Mouse (Mus musculus): ENCODE measurements around the gene Fkbp5. TPM values are rescaled to one million over a fixed set of nuclear protein-coding genes. Genes with fewer than 3 reads are reported as not detected.
"Not testable (repeated sequence)": the region's sequence is repeated elsewhere in the genome, so short reads cannot be mapped to it uniquely, and the experiment has no call there.

The Fkbp5 gene
- polyA plus RNA-seq, 1 experiment from 2014 or later = 12.2 TPM

DNA sequence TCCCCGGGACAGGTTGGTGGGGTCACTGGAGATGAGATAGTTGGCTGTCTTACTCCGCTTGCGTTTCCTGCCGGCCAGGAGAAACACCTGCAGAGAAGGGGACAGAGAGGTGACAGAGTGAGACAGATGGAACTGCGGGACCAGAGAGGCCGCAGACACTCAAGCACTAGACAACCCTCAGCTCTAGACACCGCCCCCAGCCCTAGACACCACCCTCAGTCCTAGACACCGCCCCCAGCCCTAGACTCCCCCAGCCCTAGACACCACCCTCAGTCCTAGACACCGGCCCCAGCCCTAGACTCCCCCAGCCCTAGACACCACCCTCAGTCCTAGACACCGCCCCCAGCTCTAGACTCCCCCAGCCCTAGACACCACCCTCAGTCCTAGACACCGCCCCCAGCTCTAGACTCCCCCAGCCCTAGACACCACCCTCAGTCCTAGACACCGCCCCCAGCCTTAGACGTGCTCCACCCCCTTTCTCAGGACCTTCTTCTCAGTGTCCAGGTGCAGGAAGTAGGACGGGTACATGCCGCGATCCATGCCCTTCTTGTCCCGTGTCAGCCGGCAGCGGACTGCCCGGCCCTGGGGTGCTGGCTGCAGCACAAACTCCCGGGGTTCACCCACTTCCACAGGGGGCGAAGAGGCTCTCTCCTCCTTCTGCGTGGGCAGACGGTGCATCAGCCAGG lies 158.6 kb downstream of the Fkbp5 start:
- not testable (repeated sequence) for H3K9me3 ChIP-seq (ENCODE audit: control insufficient read depth, low read length); H3K4me1 ChIP-seq (ENCODE audit: control insufficient read depth, insufficient read depth, low read length); H3K4me3 ChIP-seq (ENCODE audit: low read depth, low read length); DNase-seq (ENCODE audit: low spot score); H3K4me2 ChIP-seq (ENCODE audit: low read depth, severe bottlenecking); H3K36me3 ChIP-seq (ENCODE audit: control insufficient read depth, insufficient read depth, low read length); H3K27ac ChIP-seq (replicated peaks; ENCODE audit: low read depth, low read length); H3K9ac ChIP-seq (ENCODE audit: low read length); ATAC-seq (ENCODE audit: insufficient number of reproducible peaks, low FRiP score, low TSS enrichment, low read depth)
- H3K27me3 ChIP-seq (ENCODE audit: control insufficient read depth, insufficient read depth, low read length) = peaks cover 20% of the 10 kb centered on the region
- WGBS = 12% methylated on average over 24 of the region's 24 CpGs

DNA sequence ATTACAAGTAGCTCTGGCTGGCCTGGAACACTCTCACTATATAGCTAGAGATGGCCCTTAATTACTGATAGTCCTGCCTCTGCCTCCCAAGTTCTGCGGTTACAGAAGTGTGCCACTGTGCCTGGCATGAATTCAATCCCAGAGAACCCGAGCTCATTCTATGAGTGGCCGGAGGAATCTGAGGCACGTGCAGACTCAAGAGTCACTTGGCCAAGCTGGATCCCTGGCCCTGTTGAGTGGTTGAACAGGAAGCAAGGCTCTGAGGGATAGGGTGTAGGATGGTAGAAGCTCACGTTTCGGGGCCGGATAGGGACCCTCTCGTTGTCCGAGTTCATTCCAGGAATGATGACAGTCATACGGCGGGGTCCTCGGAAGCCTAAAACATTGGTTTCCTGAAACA lies 161.5 kb downstream of the Fkbp5 start:
- no peak for ATAC-seq (ENCODE audit: insufficient number of reproducible peaks, low FRiP score, low TSS enrichment, low read depth)
- 86% methylated on average over 12 of the region's 12 CpGs for WGBS
- H3K27ac ChIP-seq (replicated peaks; ENCODE audit: low read depth, low read length) = no peak overlapping the region
- peaks cover 12% of the 10 kb centered on the region for H3K27me3 ChIP-seq (ENCODE audit: control insufficient read depth, insufficient read depth, low read length)
- H3K4me3 ChIP-seq (ENCODE audit: low read depth, low read length) = no peak overlapping the region
- H3K4me1 ChIP-seq (ENCODE audit: control insufficient read depth, insufficient read depth, low read length) = peaks cover 11% of the 10 kb centered on the region
- H3K9ac ChIP-seq (ENCODE audit: low read length) = no peak overlapping the region
- no peak for DNase-seq (ENCODE audit: low spot score)
- no peaks in the 10 kb centered on the region; the same call in 1 of the 2 replicates for H3K36me3 ChIP-seq (ENCODE audit: control insufficient read depth, insufficient read depth, low read length)
- H3K9me3 ChIP-seq (ENCODE audit: control insufficient read depth, low read length) = no peaks in the 10 kb centered on the region
- H3K4me2 ChIP-seq (ENCODE audit: low read depth, severe bottlenecking) = no peak overlapping the region

GRCm38 (mm10) chr17:28352018-28352417 lies 165.3 kb downstream of the Fkbp5 start:
- H3K36me3 ChIP-seq (ENCODE audit: control insufficient read depth, insufficient read depth, low read length) = no peaks in the 10 kb centered on the region
- ATAC-seq (ENCODE audit: insufficient number of reproducible peaks, low FRiP score, low TSS enrichment, low read depth) (no peak), DNase-seq (ENCODE audit: low spot score) (no peak)
- H3K4me3 ChIP-seq (ENCODE audit: low read depth, low read length) = peak overlapping the region; percentile 91; the same call in 1 of the 2 replicates
- H3K9ac ChIP-seq (ENCODE audit: low read length) = no peak overlapping the region
- H3K4me2 ChIP-seq (ENCODE audit: low read depth, severe bottlenecking) = peak overlapping the region; percentile 87
- H3K27me3 ChIP-seq (ENCODE audit: control insufficient read depth, insufficient read depth, low read length) = no peaks in the 10 kb centered on the region
- H3K4me1 ChIP-seq (ENCODE audit: control insufficient read depth, insufficient read depth, low read length) = peaks cover 34% of the 10 kb centered on the region
- H3K27ac ChIP-seq (replicated peaks; ENCODE audit: low read depth, low read length) = peak overlapping the region; percentile 96
- H3K9me3 ChIP-seq (ENCODE audit: control insufficient read depth, low read length) = no peaks in the 10 kb centered on the region
- WGBS = 9% methylated on average over 11 of the region's 11 CpGs

- H3K27ac ChIP-seq (replicated peaks; ENCODE audit: low read depth, low read length) = peak overlapping the region; percentile 96
- H3K9ac ChIP-seq (ENCODE audit: low read length) = peak overlapping the region; percentile 74
- no peaks in the 10 kb centered on the region for H3K36me3 ChIP-seq (ENCODE audit: control insufficient read depth, insufficient read depth, low read length)
- H3K4me2 ChIP-seq (ENCODE audit: low read depth, severe bottlenecking) = peak overlapping the region; percentile 87
- no peaks in the 10 kb centered on the region for H3K27me3 ChIP-seq (ENCODE audit: control insufficient read depth, insufficient read depth, low read length)
- H3K4me1 ChIP-seq (ENCODE audit: control insufficient read depth, insufficient read depth, low read length) = peaks cover 38% of the 10 kb centered on the region
- ATAC-seq (ENCODE audit: insufficient number of reproducible peaks, low FRiP score, low TSS enrichment, low read depth) (0 out of 2 replicates have a peak, but pooled peaks have one; percentile 13), DNase-seq (ENCODE audit: low spot score) (peak; percentile 81)
- peak overlapping the region; percentile 91 for H3K4me3 ChIP-seq (ENCODE audit: low read depth, low read length)
- under 1% methylated on average over 29 of the region's 29 CpGs for WGBS
- no peaks in the 10 kb centered on the region for H3K9me3 ChIP-seq (ENCODE audit: control insufficient read depth, low read length)
Measured at GRCm38 (mm10) chr17:28351353-28351890, 165.9 kb downstream of the Fkbp5 start.

GRCm38 (mm10) chr17:28350466-28351352 lies 166.6 kb downstream of the Fkbp5 start, which contains the start of gene Tead3:
TSS of gene Tead3 (minus strand) at chr17:28350817.
- Histone ChIP-seq H3K9me3 (ENCODE audit: control insufficient read depth, low read length) (no peaks in the 10 kb centered on the region), H3K36me3 (ENCODE audit: control insufficient read depth, insufficient read depth, low read length) (no peaks in the 10 kb centered on the region), H3K27me3 (ENCODE audit: control insufficient read depth, insufficient read depth, low read length) (no peaks in the 10 kb centered on the region), H3K27ac (replicated peaks; ENCODE audit: low read depth, low read length) (peak within 1 kb of the TSS; percentile 96), H3K4me1 (ENCODE audit: control insufficient read depth, insufficient read depth, low read length) (peaks cover 45% of the 10 kb centered on the region), H3K4me3 (ENCODE audit: low read depth, low read length) (peak within 1 kb of the TSS; percentile 91), H3K4me2 (ENCODE audit: low read depth, severe bottlenecking) (peak within 1 kb of the TSS; percentile 87), H3K9ac (ENCODE audit: low read length) (peak within 1 kb of the TSS; percentile 93)
- ATAC-seq (ENCODE audit: insufficient number of reproducible peaks, low FRiP score, low TSS enrichment, low read depth) (peak; percentile 84), DNase-seq (ENCODE audit: low spot score) (peak; percentile 92)
- under 1% methylated on average over 49 of the region's 73 CpGs for WGBS

GRCm38 (mm10) chr17:28349901-28350465 lies 167.3 kb downstream of the Fkbp5 start:
- H3K9me3 ChIP-seq (ENCODE audit: control insufficient read depth, low read length) = no peaks in the 10 kb centered on the region
- no peak; the same call in 1 of the 2 replicates for ATAC-seq (ENCODE audit: insufficient number of reproducible peaks, low FRiP score, low TSS enrichment, low read depth)
- no peaks in the 10 kb centered on the region for H3K36me3 ChIP-seq (ENCODE audit: control insufficient read depth, insufficient read depth, low read length)
- H3K4me1 ChIP-seq (ENCODE audit: control insufficient read depth, insufficient read depth, low read length) = peaks cover 53% of the 10 kb centered on the region
- WGBS = under 1% methylated on average over 51 of the region's 54 CpGs
- H3K4me3 ChIP-seq (ENCODE audit: low read depth, low read length) = peak overlapping the region; percentile 91
- H3K27ac ChIP-seq (replicated peaks; ENCODE audit: low read depth, low read length) = peak overlapping the region; percentile 96
- peak overlapping the region; percentile 87 for H3K4me2 ChIP-seq (ENCODE audit: low read depth, severe bottlenecking)
- peak overlapping the region; percentile 93 for H3K9ac ChIP-seq (ENCODE audit: low read length)
- H3K27me3 ChIP-seq (ENCODE audit: control insufficient read depth, insufficient read depth, low read length) = no peaks in the 10 kb centered on the region
- DNase-seq (ENCODE audit: low spot score) = peak; percentile 64

- H3K4me2 ChIP-seq (ENCODE audit: low read depth, severe bottlenecking) = peak overlapping the region; percentile 87
- ATAC-seq (ENCODE audit: insufficient number of reproducible peaks, low FRiP score, low TSS enrichment, low read depth) (no peak), DNase-seq (ENCODE audit: low spot score) (no peak)
- peak overlapping the region; percentile 91 for H3K4me3 ChIP-seq (ENCODE audit: low read depth, low read length)
- 10% methylated on average over 12 of the region's 13 CpGs for WGBS
- H3K27me3 ChIP-seq (ENCODE audit: control insufficient read depth, insufficient read depth, low read length) = no peaks in the 10 kb centered on the region
- no peaks in the 10 kb centered on the region for H3K36me3 ChIP-seq (ENCODE audit: control insufficient read depth, insufficient read depth, low read length)
- H3K9ac ChIP-seq (ENCODE audit: low read length) = peak overlapping the region; percentile 93
- H3K27ac ChIP-seq (replicated peaks; ENCODE audit: low read depth, low read length) = peak overlapping the region; percentile 96; the same call in 1 of the 2 replicates
- peaks cover 59% of the 10 kb centered on the region for H3K4me1 ChIP-seq (ENCODE audit: control insufficient read depth, insufficient read depth, low read length)
- no peaks in the 10 kb centered on the region for H3K9me3 ChIP-seq (ENCODE audit: control insufficient read depth, low read length)
Measured at GRCm38 (mm10) chr17:28349264-28349880, 168.0 kb downstream of the Fkbp5 start.

All from limb, embryonic 11.5 days (tissue).